15 mouse cellular contexts compared by ENCODE assay signal in genomic region chr14:104297316-104298311, GRCm38 (mm10).
DNase-seq lines count a peak whose midpoint lies in the region; ATAC-seq and TF ChIP-seq lines count a peak whose summit lies in the region.
"Had no signal": no experiment of that assay in that cellular context is flagged by ENCODE, and none has a peak within 500 bp of the region (broad histone marks: within the 10 kb centered on the region; RNA-seq: fewer than 3 reads in every experiment).

No protein-coding gene starts in this region.

- WGBS in forebrain, embryonic 11.5 days, result 26% methylated on average over 15 of the region's 15 CpGs
- 26% methylated on average over 15 of the region's 15 CpGs for WGBS in hindbrain, postnatal 0 days
- 17% methylated on average over 15 of the region's 15 CpGs for WGBS in neural tube, embryonic 14.5 days

- peaks cover 8% of the 10 kb centered on the region; the same call in 1 of the 2 replicates for H3K4me1 ChIP-seq in forebrain, embryonic 11.5 days (replicated peaks; ENCODE audit: control insufficient read depth, insufficient read depth, low read length)
- H3K4me1 ChIP-seq in hindbrain, postnatal 0 days (ENCODE audit: insufficient read depth, low read length), result no peaks in the 10 kb centered on the region
- H3K4me1 ChIP-seq in neural tube, embryonic 14.5 days (ENCODE audit: control insufficient read depth, insufficient read depth, low read length), result peaks cover 16% of the 10 kb centered on the region; the same call in 1 of the 2 replicates

- H3K36me3 ChIP-seq in forebrain, embryonic 11.5 days (ENCODE audit: control insufficient read depth, insufficient read depth, low read length), result no peaks in the 10 kb centered on the region
- no peaks in the 10 kb centered on the region for H3K36me3 ChIP-seq in hindbrain, postnatal 0 days (ENCODE audit: insufficient read depth, low read length)
- no peaks in the 10 kb centered on the region for H3K36me3 ChIP-seq in neural tube, embryonic 14.5 days (ENCODE audit: control insufficient read depth, insufficient read depth, low read length)
- H3K36me3 ChIP-seq: G1E had no signal

- H3K4me3 ChIP-seq in forebrain, embryonic 11.5 days (ENCODE audit: low read depth, low read length), result no peak overlapping the region
- H3K4me3 ChIP-seq in hindbrain, postnatal 0 days (ENCODE audit: low read length), result no peak overlapping the region
- H3K4me3 ChIP-seq in neural tube, embryonic 14.5 days (ENCODE audit: low read depth, low read length), result no peak overlapping the region
- H3K4me3 ChIP-seq: myocyte had no signal

- peaks cover 43% of the 10 kb centered on the region for H3K27me3 ChIP-seq in forebrain, embryonic 11.5 days (ENCODE audit: control insufficient read depth, insufficient read depth, low read length)
- H3K27me3 ChIP-seq in hindbrain, postnatal 0 days (ENCODE audit: insufficient read depth, low read length), result no peaks in the 10 kb centered on the region
- H3K27me3 ChIP-seq in neural tube, embryonic 14.5 days (ENCODE audit: control insufficient read depth, insufficient read depth, low read length), result no peaks in the 10 kb centered on the region

- DNase-seq in embryo, embryonic 10 days (ENCODE audit: low spot score), result peak; percentile 24
- DNase-seq in embryo, embryonic 9.5 days (ENCODE audit: extremely low spot score), result no peak
- peak; percentile 69 for DNase-seq in forebrain, embryonic 11.5 days (ENCODE audit: low spot score)
- DNase-seq in hindbrain, postnatal 0 days (ENCODE audit: low spot score), result peak; percentile 35
- no peak for DNase-seq in heart, adult 9 months (ENCODE audit: low spot score in 2 of 2)
- DNase-seq in layer of hippocampus, adult 9-11 months, result no peak
- DNase-seq in spleen, postnatal 14 days (ENCODE audit: low spot score in 2 of 2), result no peak
- DNase-seq: cerebellum, adult 11 months; gastrocnemius, postnatal 25 days; kidney, adult 8-10 months; liver; thymus, postnatal 36 days had no signal

- no peak overlapping the region for H3K27ac ChIP-seq in forebrain, embryonic 11.5 days (ENCODE audit: low read depth, low read length)
- H3K27ac ChIP-seq in hindbrain, postnatal 0 days, result no peak overlapping the region
- H3K27ac ChIP-seq in neural tube, embryonic 14.5 days (ENCODE audit: low read depth, low read length), result no peak overlapping the region

- no peaks in the 10 kb centered on the region for H3K9me3 ChIP-seq in forebrain, embryonic 11.5 days (ENCODE audit: control insufficient read depth, low read length)
- H3K9me3 ChIP-seq in hindbrain, postnatal 0 days (ENCODE audit: low read length), result no peaks in the 10 kb centered on the region
- H3K9me3 ChIP-seq in neural tube, embryonic 14.5 days (ENCODE audit: control insufficient read depth, low read length), result no peaks in the 10 kb centered on the region

- H3K9ac ChIP-seq in forebrain, embryonic 11.5 days (ENCODE audit: low read length), result no peak overlapping the region
- no peak overlapping the region for H3K9ac ChIP-seq in hindbrain, postnatal 0 days (replicated peaks; ENCODE audit: low read length)
- no peak overlapping the region for H3K9ac ChIP-seq in neural tube, embryonic 14.5 days (replicated peaks; ENCODE audit: low read depth, low read length)

- no peak for TF ChIP-seq CTCF in hindbrain, postnatal 0 days (IDR thresholded peaks at IDR 0.05; ENCODE audit: low read depth)

- no peak overlapping the region for H3K4me2 ChIP-seq in forebrain, embryonic 11.5 days (ENCODE audit: low read depth, low read length, severe bottlenecking)
- no peak overlapping the region for H3K4me2 ChIP-seq in hindbrain, postnatal 0 days (ENCODE audit: low read depth, low read length)
- H3K4me2 ChIP-seq in neural tube, embryonic 14.5 days (ENCODE audit: low read depth, low read length), result no peak overlapping the region

- ATAC-seq in forebrain, embryonic 11.5 days (replicated peaks; ENCODE audit: low FRiP score), result peak; percentile 95
- ATAC-seq in hindbrain, postnatal 0 days, result no peak
- ATAC-seq in neural tube, embryonic 14.5 days (ENCODE audit: low read depth), result peak; percentile 91

Comparison
In these comparisons a context has a peak if more than half of its experiments do, and no peak if none do; other contexts are left out.
1. DNase-seq: peak in embryo, embryonic 10 days (single experiment), forebrain, embryonic 11.5 days (single experiment) and hindbrain, postnatal 0 days (single experiment); none in embryo, embryonic 9.5 days (single experiment), heart, adult 9 months (0 of 2), layer of hippocampus, adult 9-11 months (single experiment) and spleen, postnatal 14 days (0 of 2).